Mouse (Mus musculus) left cerebral cortex, adult 9 months (tissue): Measurements from ENCODE around the gene Sdk1.

ENCODE experiments used
- DNase-seq, 2 experiments: peaks; one replicate each; pipeline ENCODE4 v3.0.0; 2022; ENCODE audit warnings: low spot score in 2 of 2

Gene Sdk1

DNA sequence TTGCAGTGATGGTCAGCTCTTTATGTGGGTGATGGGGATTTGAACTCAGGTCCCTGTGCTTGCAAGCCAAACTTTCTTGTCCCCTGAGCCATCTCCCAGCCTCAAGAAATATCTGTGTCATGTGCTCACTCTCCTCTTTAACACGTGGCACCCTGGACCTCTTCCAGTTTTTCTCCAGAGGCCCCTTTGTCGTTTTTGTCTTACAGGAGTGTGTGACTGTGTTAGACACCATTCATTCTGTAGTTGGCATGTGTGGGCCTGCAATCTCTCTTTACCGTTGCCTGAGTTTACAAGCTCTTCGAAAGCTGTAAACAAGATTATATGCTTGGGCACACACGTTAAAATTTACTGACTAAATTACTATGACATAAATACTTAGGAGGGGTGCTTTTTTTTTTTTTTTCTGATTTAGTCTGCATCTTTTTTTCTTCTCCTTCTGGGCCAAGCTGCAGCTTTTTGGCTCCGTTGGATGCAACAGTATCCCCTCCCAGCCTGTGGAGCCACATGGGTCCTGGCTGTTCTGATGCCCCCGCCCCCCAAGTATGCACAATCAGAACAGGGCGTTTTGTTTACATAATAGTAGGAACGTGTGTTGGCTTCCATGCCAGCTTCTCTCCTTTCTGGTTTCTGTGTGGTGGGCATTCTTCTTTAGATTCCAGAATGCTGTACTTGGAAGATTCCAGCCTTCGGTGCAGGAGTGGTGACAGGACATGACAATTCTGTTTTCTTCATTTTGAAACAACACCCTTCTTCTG lies 527.6 kb downstream of the Sdk1 start:
- DNase-seq: no peak

GRCm38 (mm10) chr5:141771516-141771915 lies 530.2 kb downstream of the Sdk1 start:
- DNase-seq: no peak

DNA sequence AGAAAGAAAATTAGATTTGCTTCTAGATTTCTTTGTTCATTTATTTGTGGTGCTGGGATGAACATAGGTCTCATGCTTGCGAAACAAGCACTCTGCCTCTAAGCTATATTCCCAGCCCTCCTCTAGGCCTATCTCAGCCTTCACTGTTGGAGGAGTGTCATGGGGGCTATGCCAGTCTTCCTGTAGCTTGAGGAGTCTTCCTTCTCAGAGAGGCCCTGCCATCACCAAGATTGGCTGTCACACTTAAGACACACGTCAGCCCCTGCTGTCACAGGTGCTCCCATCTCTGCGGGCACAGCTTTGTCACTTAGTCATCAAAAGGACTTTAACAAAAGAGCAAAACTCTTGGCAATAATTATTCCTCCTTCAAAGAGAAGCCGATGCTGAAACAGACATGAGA lies 536.9 kb downstream of the Sdk1 start:
- DNase-seq: peak in 1 of 2 experiments; percentile 9

- no peak for DNase-seq
Observed at GRCm38 (mm10) chr5:141781142-141781541, 539.9 kb downstream of the Sdk1 start.

GRCm38 (mm10) chr5:141782330-141782729 lies 541.0 kb downstream of the Sdk1 start:
- DNase-seq: no peak

GRCm38 (mm10) chr5:141783516-141783915 lies 542.2 kb downstream of the Sdk1 start:
- DNase-seq: no peak

DNA sequence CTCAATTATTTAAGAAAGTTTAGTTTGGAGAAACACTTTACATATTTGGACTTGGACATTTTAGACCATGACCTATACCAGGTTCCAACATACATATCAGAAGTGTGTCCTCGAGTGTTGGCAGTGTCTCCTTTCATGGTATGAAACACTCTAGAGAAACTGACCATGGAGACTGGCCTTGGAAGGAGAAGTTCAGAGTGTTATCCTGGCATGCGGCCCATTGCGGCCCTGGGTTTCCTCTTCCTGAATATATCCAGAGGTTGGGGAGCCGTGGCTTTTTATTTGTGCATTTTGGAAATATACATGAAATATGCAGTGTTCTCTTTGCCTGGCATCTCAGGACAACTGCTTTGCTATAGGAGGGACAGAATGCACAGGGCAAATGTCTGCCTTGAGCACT lies 552.6 kb downstream of the Sdk1 start:
- DNase-seq: no peak

- DNase-seq: no peak
Observed at GRCm38 (mm10) chr5:141823823-141824330, 582.6 kb downstream of the Sdk1 start.

DNA sequence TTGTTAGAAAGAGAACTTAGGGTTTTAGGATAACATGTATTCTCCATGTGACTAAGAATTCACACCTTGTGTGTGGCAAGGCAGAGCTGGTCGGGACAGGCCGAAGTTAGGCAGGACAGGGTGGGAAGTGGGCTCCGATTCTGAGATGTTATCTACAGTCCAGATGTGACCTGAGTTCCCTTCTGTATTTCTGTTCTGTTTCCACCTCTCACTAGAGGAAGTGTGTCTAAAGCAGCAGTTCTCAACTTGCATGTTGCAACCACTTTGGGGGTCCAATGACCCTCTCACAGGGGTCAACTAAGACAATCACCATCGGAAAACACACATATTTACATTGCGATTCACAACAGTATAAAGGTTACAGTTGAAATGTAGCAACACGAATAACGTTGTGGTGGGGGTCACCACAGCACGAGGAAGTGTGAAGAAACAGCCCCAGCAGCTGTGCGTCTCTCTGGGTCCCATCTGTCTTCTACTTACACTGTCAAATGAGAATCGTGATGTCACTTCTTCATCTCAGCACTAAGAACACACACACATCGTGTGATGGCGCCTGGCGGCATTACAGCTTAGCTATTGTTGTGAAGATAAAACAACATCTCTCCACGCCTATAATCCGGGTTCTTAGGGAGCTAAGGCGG lies 583.6 kb downstream of the Sdk1 start:
- DNase-seq: no peak

GRCm38 (mm10) chr5:141835566-141835965 lies 594.3 kb downstream of the Sdk1 start:
- no peak for DNase-seq

DNA sequence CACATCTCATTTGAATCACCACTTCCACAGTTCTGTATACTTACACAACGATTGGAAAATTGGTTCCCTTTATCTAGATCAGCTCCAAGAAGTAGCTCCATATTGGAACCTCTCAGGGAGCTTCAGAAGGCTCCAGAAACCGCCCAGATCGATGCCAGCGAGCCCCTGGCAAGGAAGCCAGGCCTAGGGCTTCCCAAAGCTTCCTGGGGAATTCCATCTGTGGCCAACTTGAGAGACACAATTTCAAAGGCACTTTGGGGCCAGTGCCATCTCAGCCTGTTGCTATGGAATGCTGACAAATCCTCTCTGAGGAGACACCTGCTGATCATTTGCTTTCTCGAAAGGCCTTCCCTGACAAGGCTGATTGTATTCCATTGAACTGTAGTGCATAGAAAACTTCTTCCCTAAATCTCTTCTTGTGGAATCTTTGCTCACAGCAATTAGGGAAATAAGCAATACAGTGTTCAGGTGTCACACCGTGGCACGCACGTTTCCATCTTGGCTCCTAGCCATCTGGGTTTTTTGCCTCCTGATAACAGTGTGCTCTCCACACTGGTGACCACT lies 595.7 kb downstream of the Sdk1 start:
- no peak for DNase-seq

GRCm38 (mm10) chr5:141844701-141845100 lies 603.4 kb downstream of the Sdk1 start:
- DNase-seq: no peak

DNA sequence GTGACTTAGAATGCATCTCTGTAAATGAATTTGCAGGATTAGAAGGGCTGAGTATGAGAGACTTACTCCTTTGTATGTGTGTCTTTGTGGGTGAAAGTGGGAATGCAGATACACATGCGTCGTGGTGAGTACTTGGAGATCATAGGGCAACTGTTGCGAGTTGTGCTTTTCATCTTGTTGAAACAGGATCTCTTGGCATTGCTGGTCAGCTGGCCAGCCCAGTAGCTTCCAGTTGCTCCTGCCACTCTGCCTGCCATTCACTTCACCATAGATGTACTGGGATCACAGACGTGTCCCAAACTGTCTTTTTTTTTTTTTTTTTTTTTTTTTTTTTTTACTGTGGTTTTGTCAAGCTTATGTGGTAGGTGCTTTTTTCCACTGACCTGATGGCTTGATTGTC lies 606.4 kb downstream of the Sdk1 start:
- DNase-seq: no peak

GRCm38 (mm10) chr5:141852175-141852574 lies 610.9 kb downstream of the Sdk1 start:
- DNase-seq: no peak

DNA sequence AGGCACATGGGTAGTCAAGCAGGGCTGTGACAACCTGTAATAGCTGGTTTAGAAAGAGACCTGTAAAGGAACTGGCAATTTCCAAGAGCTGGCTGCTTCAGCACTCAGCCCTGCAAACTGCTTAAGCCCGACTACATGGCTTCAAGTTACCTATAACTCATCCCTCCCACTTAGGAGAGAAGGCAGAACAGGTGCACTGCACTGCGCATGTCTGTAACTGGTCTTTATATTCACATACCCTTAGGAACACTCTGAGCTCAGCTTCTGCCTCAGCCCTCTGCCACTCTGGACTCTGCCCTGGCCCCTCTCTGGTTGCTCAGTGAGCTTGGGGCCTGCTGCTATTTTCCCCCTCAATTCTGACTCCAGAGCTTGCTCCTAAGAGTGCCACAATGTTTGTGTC lies 615.2 kb downstream of the Sdk1 start:
- no peak for DNase-seq

DNA sequence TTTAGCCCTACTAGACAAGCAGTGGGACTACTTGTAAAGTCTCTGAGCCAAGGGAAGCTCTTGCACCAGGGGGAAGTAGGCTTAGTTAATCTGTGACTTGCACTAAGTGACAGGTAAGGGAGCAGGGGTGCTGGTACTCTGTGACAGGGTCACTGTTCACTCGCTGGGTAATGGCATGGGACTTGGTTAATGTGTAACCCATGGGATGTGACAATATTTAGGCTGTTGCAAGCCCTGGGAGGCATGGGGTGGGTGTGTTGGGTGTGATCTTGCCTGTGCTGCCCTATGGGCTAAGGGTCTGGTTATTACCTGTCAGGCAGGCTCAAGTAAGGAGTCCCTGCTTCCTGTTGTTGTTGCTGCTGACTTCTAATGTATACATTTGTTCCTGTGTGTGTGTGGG lies 616.5 kb downstream of the Sdk1 start:
- DNase-seq: no peak

- DNase-seq: no peak
Observed at GRCm38 (mm10) chr5:141858406-141859160, 617.3 kb downstream of the Sdk1 start.

GRCm38 (mm10) chr5:141866042-141866441 lies 624.8 kb downstream of the Sdk1 start:
- DNase-seq: no peak

DNA sequence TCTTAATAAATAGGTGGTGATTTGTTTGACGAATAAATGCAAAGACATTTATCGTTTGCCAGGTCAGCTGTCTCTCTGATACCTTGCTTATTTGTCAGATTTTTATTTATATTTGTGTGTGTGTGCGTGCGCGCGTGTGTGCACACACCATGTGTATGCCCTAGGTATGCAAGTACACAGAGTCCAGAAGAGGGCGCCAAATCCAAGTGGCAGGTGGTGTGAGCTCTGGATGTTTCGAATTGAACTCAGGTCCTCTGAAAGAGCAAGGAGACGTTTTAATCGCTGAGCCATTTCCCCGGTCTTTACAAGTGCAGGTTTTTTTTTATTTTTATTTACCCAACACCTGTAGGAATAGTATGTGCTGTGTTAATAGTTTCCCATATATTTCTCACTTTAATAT lies 632.5 kb downstream of the Sdk1 start:
- no peak for DNase-seq

DNA sequence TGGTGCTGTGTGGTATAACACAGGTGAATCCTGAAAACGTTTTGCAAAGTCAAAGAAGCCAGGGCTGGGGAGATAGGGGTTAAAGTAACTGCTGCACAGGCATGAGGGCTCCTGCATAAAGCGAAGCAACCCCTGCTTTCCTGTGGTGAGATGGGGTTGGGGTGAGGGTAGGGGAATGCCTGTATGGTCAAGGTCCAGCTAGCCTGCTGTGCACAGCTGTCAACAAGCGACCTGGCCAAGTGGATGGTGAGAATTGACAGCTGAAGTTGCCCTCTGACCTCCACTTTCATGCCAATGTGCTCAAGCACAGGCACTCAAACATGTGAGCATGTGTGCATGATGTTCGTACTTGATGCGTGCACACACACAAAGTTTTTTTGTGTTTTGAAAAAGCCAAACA lies 639.4 kb downstream of the Sdk1 start:
- DNase-seq: no peak

- DNase-seq: no peak
Observed at GRCm38 (mm10) chr5:141884111-141884647, 642.9 kb downstream of the Sdk1 start.

DNA sequence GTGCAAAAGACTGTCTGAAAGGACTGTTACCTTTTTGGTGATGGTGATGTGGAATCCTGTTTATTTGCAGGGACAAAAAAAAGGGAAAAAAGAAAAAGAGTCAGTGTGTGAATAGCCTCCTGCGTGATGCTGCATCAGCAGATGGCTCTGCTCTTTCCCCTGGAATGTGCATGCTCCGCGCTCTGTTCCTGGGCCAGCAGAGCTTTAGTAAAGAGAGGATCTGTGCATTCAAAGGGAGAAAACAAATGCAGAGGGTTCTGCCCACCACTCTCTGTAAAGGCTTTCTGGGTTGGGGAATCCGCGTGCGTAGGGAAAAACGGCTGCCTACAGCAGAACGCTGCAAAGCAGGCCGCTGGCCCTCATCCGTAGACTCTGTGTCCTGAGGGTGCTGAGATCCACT lies 644.7 kb downstream of the Sdk1 start:
- peak in 1 of 2 experiments; percentile 10 for DNase-seq
